Mouse (Mus musculus) retina, postnatal 7 days (tissue): ENCODE measurements around the gene Ntsr1.

Experiments
- DNase-seq: peaks from one replicate; pipeline ENCODE4 v3.0.0-alpha.2; 2012; ENCODE audit warnings: low read depth, low spot score

Ntsr1 gene

DNA sequence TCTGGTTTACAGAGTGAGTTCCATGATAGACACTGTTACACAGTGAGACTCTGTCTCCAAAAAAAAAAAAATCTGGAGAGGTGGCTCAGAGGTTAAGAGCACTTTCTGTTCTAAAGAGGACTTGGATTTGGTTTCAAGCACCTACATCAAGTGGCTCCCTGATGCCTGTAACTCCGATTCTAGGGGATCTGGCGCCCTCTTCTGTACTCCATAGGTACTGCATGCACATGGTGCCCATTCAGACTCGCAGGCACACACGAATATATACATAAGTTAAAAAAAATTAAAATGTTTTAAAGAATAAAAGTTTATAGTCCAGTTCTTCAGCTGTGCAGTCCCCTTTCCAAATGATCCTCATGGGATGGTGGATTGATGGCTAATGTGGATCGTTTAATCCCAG, 60.5 kb downstream of the Ntsr1 start:
- DNase-seq: no peak

DNA sequence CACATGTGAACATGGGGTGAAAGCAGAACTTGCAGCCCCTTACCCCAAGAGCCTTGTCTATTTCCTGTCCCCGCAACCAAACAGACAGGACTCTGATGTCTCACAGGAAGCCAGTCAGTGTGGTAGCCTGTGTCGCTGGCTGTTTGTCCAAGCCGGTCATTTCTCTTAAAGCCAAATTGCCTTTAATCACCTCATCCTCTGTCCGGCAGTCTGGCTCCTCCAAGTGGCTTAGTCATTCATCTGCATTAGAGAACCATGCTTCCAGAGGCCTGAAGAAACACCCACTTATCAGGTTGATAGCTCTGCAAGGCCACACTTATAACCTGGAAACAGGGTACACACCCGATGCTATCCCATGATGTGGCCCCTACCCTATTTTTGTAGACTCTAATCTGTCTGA, 62.4 kb downstream of the Ntsr1 start:
- no peak for DNase-seq

DNA sequence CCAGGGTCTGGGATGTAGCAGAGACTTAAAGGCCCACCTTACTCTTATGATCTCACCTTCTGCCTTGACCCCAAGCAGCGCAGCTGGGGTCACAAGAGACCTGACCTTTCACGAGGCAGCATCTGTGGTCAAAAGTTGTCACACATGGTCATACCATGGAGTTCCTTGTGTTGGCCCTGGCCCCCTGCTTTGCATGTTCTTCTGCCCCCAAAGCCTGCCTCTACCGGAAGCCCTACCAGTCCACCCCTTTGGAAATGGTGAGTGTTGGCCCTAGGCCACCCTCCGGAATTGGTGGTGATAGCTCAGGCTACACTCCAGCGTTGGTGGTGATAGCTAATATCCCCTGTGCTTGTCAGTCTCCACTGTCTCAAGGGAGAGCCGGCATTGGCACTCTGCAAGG, 63.5 kb downstream of the Ntsr1 start:
- no peak for DNase-seq

DNA sequence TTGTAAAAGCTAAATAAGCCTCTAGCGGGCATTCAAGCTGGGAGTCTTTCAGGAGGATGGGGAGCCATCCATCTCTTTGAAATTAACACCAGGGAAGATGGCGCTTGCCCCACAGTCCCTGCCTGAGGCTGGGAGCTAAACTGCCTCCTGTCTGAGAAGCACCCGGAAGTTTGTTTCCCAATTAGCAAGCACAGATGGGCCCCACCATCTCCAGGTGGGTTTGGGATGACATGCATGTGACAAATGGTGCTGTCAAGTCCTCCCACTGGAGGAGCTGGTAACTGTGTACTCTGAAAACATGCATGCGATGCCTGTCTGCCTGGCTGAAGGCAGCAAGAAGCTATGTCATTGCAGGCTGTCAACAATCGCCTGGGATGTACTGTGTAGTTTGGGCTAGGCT, 64.1 kb downstream of the Ntsr1 start:
- DNase-seq: no peak

DNA sequence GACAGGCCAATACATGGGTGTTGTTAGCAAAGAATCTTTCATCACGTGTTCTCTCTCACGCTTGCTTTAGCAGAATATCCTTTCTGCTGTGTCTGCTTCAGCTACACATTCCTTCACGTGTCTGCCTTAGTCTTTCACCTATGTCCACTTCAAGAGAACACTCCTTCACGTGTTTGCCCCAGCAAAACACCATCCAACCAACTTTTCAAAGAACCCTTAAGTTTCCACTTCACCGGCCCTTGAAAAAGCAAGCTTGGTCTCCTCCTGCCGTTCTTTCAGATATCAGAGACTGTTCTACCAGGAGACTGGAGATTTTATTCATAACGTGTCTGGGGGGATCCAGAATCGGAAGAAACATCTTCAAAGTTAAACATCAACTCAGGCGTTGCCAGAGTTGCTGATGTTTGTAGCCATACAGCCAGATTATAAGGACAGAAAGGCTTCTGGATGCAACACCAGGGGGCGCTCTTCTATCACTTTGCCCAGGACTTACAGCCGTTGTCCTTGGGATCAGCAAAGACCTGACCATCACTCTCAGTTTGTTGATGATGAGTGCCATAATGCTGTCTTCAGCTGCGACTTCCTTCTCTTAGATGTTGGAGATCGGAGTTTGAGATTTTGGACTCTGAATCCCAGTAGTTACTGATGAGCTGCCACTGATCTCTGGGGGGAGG, 66.6 kb downstream of the Ntsr1 start:
- peak; percentile 72 for DNase-seq

DNA sequence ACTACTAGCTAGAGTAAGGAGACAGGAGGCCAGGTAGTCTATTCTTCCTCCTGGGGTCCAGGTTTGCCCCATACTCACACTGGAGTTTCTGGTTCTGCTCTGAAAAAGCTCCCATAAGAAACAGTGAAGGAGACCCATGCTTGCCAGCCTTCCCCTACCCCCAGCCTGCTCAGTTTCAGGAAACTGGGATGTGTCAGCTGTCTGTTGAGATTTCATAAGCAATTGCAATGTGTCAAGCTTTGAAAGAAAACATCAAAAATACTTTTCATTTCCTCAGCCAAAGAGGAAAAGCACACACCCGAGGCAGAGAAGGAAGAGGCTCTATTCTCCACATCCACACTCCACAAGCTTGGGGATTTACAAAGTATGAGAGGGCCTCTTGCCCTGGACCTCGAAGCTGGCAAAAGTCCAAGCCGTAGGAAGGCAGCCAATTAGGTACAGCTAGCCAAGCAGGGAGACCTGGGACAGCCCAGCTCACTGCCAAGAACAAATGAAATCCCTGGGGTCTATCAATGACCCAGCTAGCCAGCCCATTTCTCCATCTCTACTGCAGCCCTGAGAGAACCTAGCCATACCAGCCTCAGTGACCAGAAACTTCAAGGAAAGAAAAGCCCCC, 69.4 kb downstream of the Ntsr1 start:
- DNase-seq: no peak

DNA sequence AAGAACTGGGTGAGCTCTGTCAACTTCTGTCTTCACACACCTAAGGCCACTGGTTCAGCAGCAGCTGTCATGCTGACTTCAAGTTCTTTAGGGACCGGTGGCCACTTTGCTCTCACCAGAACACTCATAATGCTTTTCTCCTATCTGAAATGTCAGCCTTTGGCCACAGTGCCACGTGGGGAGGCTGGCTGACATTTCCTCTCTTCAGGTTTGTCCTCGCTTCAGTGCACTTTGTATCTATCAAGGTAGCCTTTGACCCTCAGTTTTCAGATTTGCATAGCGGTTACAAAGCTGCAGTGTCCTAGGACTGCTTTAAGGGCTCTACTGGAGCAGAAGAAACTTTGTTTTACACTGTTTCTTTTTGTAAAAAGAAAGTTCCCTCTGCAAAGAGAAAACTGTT, 76.7 kb downstream of the Ntsr1 start:
- no peak for DNase-seq

DNA sequence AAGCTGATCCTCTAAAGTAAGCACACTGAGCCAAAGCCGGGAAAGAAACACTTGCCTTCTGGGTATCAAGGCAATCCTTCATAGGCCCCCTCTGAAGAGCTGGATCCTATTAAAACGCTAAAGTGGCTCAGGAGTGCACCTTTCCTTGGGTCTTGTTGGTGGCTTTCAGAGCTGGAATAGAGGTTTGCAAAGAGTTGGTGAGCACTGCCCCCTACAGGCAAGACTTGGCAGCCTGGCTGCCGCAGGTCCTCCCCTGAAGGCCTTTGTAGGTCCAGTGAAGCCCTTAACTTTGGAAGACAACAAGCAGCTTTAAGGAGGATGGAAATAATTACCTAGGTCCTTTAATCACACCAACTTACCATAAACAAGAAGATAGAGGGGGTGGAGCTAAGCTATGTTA, 78.9 kb downstream of the Ntsr1 start:
- DNase-seq: peak; percentile 76

DNA sequence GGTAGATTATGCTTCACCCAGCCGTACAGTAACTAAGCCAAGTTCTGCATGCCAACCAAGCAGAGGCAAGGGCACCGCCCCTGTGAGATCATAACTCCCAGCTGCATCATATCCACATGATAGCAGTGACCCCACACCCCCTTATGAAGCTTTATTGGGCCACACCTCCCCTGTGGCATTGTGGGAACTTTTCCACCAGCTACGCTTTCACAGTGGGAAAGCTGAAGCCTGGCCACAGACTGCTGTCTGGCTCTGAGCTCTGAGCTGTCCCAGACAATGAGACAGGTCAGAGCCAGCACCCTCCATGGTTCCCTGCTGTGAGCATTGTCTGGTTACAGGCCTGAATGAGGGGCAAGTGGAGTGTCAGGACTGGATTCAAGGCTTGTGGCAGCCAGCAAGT, 81.2 kb downstream of the Ntsr1 start, which contains the start of gene Mrgbp:
Gene Mrgbp (plus strand): TSS at position 303 of the 400 bp plus-strand sequence.
- no peak for DNase-seq

DNA sequence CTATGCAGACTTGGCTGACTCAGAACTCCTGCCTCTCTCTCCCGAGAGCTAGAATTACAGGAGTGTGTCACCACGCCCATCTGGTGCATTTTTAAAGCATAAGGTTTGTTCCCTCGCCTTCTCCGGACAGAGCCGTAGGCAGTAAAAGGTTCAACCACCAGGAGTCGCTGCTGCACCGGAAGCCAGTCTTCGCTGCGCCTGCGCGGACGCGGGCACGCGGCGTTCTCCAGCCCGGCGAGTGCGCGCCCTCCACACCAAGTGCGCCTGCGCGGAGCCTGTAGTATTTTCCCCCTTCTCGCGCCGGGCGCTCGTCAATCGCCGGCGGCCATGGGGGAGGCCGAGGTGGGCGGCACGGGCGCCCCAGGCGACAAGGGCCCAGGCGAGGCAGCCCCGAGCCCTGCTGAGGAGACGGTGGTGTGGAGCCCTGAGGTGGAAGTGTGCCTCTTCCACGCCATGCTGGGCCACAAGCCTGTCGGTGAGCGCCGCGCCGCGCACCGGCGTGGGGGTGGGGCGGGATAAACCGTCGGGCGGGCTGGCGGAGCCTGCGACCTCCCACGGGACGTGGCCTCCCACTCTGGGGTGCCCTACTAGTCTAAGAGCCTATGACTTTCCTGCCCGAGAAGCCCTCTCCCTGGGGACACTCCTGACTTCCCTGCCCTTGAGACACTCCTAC, 82.8 kb downstream of the Ntsr1 start:
- DNase-seq: peak; percentile 91

DNA sequence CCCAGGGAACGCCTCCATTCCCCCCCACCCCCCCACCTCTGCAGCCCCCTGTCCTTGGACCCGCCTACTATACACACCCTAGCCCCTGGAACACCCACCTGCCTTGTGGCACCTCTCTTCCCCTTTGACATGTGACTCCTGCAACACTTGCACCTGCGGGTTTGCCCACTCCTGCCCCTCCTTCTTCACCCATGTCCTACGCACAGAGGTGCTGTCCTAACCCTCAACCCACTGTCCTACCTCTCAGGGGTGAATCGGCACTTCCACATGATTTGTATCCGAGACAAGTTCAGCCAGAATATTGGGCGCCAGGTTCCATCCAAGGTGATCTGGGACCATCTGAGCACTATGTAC, 83.4 kb downstream of the Ntsr1 start:
- no peak for DNase-seq

DNA sequence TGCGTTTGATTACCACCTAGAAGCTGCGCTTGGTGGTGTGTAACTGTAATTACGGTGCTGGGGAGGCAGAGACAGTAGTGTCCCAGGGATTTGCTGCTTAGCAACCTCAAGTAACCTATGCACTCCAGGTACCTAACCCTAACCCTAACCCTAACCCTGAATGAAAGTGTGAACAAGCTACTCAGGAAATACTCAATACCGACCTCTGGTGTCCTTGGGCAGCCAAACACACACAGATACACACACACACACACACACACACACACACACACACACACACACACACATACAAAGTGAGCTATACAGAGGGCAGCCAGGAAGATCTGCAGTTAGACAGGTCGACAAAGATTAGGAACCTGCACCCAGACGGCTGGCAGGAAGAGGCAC, 89.0 kb downstream of the Ntsr1 start:
- DNase-seq: no peak

DNA sequence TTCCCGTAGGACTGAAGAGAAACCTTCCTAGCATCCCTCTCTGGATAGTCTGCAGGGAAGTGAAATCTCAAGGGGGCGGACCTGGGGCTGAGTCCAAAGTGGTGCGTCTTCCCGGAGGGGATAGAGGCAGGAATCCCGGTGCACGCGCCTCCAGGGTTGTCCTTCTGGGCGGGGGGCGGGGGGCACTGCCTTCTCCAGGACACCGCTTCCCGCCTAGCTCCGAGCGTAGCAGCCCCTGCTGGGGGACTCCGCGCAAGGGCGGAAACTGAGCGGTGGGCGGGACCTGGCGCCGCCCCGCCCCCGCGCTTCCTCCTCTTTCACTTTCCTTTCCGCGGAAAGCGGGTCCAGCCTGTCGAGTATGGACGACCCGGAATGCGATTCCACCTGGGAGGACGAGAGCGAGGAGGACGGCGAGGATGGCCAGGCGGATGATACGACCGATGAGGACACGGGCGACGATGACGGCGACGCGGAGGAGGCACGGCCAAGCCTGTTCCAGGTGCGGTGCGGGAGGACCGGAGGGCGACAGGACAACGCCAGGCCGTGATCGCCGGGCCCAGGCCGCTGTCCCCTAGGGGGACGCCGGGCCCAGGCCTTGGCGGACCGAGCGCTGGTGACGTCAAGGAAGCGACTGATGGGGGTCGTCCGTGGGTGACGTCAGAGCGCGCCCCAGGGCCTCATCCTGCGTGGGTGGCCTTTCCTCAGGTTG, 89.5 kb downstream of the Ntsr1 start, which contains the start of gene Ogfr:
Gene Ogfr (plus strand): TSS at position 123 of the 709 bp plus-strand sequence.
- peak; percentile 75 for DNase-seq
